Mouse (Mus musculus): Measurements from ENCODE around the gene Itga3. TPM values are rescaled to one million over a fixed set of nuclear protein-coding genes. Genes with fewer than 3 reads are reported as not detected.

Itga3 gene
- total and polyA plus RNA-seq, 3 experiments, result 5.8 to 53.0 (median 9.0) TPM

GRCm38 (mm10) chr11:95125366-95125948 is 48.9 kb upstream of the Itga3 start:
- Histone ChIP-seq H3K9ac (ENCODE audit: insufficient read depth, low read depth) (no peak overlapping the region), H3K4me2 (ENCODE audit: insufficient read depth, low read depth, poor library complexity, severe bottlenecking) (no peak overlapping the region), H3K4me1 (ENCODE audit: control insufficient read depth in 1 of 2, insufficient read depth in 2 of 2) (peaks cover 0 to 4% of the 10 kb centered on the region in 2 experiments; a peak in 1 of 4 replicates), H3K79me2 (replicated peaks; ENCODE audit: control insufficient read depth, extremely low read depth, insufficient read depth, poor library complexity, severe bottlenecking) (no peaks in the 10 kb centered on the region), H3K4me3 (replicated peaks in 1 of 3; ENCODE audit: low read depth in 2 of 3, low read length in 2 of 3, poor library complexity in 1 of 3) (no peak overlapping the region), H3K27ac (ENCODE audit: insufficient read depth, low read depth) (no peak overlapping the region), H3K27me3 (replicated peaks) (peaks cover 87% of the 10 kb centered on the region), H3K9me3 (replicated peaks; ENCODE audit: low read length) (no peaks in the 10 kb centered on the region), H3K36me3 (replicated peaks in 1 of 2; ENCODE audit: control insufficient read depth in 1 of 2, insufficient read depth in 1 of 2, low read length in 1 of 2) (no peaks in the 10 kb centered on the region)
- no peak for DNase-seq (ENCODE audit: extremely low read depth)
- TF ChIP-seq EP300 (IDR thresholded peaks at IDR 0.05; ENCODE audit: low read length) (no peak), UBTF (IDR thresholded peaks at IDR 0.05; ENCODE audit: low read depth, low read length) (no peak), PAX5 (IDR thresholded peaks at IDR 0.05; ENCODE audit: low read length) (no peak), ETS1 (conservative IDR thresholded peaks at IDR 0.05; ENCODE audit: low read depth, low read length) (no peak), NELFE (IDR thresholded peaks at IDR 0.05; ENCODE audit: low read depth, low read length) (no peak), HCFC1 (IDR thresholded peaks at IDR 0.05; ENCODE audit: low read depth, low read length) (no peak), SIN3A (IDR thresholded peaks at IDR 0.05; ENCODE audit: low read length) (no peak), USF1 (IDR thresholded peaks at IDR 0.05; ENCODE audit: low read depth, low read length) (no peak), MEF2A (IDR thresholded peaks at IDR 0.05; ENCODE audit: borderline replicate concordance, low read depth, low read length) (no peak), CHD2 (IDR thresholded peaks at IDR 0.05; ENCODE audit: low read length) (no peak), E2F4 (IDR thresholded peaks at IDR 0.05; ENCODE audit: insufficient replicate concordance, low read depth, low read length) (no peak), ZC3H11A (IDR thresholded peaks at IDR 0.05; ENCODE audit: low read depth, low read length) (no peak), MAX (IDR thresholded peaks at IDR 0.05; ENCODE audit: low read length) (no peak), RCOR1 (conservative IDR thresholded peaks at IDR 0.05; ENCODE audit: low read depth, low read length) (no peak)
- in situ Hi-C loops (cut with MboI; ENCODE audit: low pct_ligation_motif_present, low pct_unique_long_range_greater_than_20kb, low sequenced_read_pairs), result loop anchor here (10.0 kb wide), 1 partner anchor 379 kb away; no protein-coding TSS in a partner anchor
- dilution Hi-C loops (cut with MboI; ENCODE audit: extremely low pct_ligation_motif_present, extremely low pct_unique_long_range_greater_than_20kb, low sequenced_read_pairs), result loop anchor here (25.0 kb wide), 1 partner anchor 112 kb away; no protein-coding TSS in a partner anchor

DNA sequence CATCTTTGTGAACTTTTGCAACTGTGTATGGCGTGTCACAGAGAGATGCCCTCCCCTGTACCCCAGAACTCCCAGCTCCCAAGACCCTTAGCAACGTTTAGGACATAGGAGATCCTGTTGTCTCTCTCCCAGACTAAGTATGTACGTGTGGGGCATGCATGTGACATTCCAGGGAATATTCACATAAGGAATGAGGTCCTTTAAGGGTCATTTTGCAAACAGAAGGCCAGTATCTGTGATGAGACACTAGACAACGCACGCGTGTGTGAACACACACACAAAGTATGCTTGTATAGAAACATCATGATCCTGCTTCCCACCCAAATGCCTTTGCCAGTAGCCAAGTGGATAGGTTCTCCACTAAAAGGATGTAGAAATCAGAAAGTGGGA is 45.5 kb upstream of the Itga3 start:
- TF ChIP-seq UBTF (IDR thresholded peaks at IDR 0.05; ENCODE audit: low read depth, low read length) (no peak), ZNF384 (IDR thresholded peaks at IDR 0.05; ENCODE audit: low read depth, low read length) (no peak), TBP (conservative IDR thresholded peaks at IDR 0.05; ENCODE audit: low read depth, low read length) (no peak)
- no peaks in the 10 kb centered on the region for H3K9me3 ChIP-seq (replicated peaks; ENCODE audit: low read length)
- H3K9ac ChIP-seq (ENCODE audit: insufficient read depth, low read depth), result no peak overlapping the region
- no peaks in the 10 kb centered on the region for H3K36me3 ChIP-seq (replicated peaks in 1 of 2; ENCODE audit: control insufficient read depth in 1 of 2, insufficient read depth in 1 of 2, low read length in 1 of 2)
- in situ Hi-C loops (cut with MboI; ENCODE audit: low pct_ligation_motif_present, low pct_unique_long_range_greater_than_20kb, low sequenced_read_pairs) (loop anchor here (5.0 to 10.0 kb wide), 2 partner anchors 115 to 383 kb away; no protein-coding TSS in a partner anchor), dilution Hi-C loops (cut with MboI; ENCODE audit: extremely low pct_ligation_motif_present, extremely low pct_unique_long_range_greater_than_20kb, low sequenced_read_pairs) (no loop called here)
- H3K4me2 ChIP-seq (ENCODE audit: insufficient read depth, low read depth, poor library complexity, severe bottlenecking), result no peak overlapping the region
- no peaks in the 10 kb centered on the region for H3K79me2 ChIP-seq (replicated peaks; ENCODE audit: control insufficient read depth, extremely low read depth, insufficient read depth, poor library complexity, severe bottlenecking)
- H3K27me3 ChIP-seq (replicated peaks), result peaks cover 77% of the 10 kb centered on the region
- DNase-seq (ENCODE audit: extremely low read depth), result no peak
- peaks cover 0 to 4% of the 10 kb centered on the region in 2 experiments; a peak in 2 of 4 replicates for H3K4me1 ChIP-seq (ENCODE audit: control insufficient read depth in 1 of 2, insufficient read depth in 2 of 2)
- H3K4me3 ChIP-seq (replicated peaks in 1 of 3; ENCODE audit: low read depth in 2 of 3, low read length in 2 of 3, poor library complexity in 1 of 3), result no peak overlapping the region
- H3K27ac ChIP-seq (ENCODE audit: insufficient read depth, low read depth), result no peak overlapping the region

Measured in CH12.LX (cell line).